Mouse (Mus musculus): Measurements from ENCODE around the gene Clybl. TPM values are rescaled to one million over a fixed set of nuclear protein-coding genes. Genes with fewer than 3 reads are reported as not detected.

Clybl gene
- total and polyA plus RNA-seq, 2 experiments = 15.3 to 23.4 TPM

DNA sequence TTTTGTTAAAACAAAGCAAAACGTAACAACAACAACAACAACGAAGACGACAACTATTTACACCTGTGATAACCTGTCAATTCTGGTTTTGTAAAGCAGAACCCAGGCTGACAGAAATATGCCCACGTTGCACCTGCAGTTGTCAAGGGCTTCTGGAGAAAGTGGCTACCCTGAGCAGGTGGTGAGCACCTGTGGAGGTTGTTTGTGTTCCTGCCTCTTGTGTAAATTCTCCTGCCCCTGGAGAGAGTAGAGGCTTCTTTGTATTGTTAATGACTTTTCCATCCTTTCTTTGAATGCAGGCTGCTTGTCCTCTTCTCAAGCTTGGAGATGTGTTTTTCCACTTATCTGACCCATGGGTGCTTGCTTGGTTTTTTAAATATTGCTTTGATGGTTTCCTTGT is 86.1 kb downstream of the Clybl start:
- H3K27me3 ChIP-seq (ENCODE audit: control insufficient read depth, insufficient read depth, low read length) = no peaks in the 10 kb centered on the region
- no peak for TF ChIP-seq POLR2A (IDR thresholded peaks at IDR 0.05; ENCODE audit: extremely low read depth, insufficient read depth, low read length)
- TF ChIP-seq CTCF (IDR thresholded peaks at IDR 0.05; ENCODE audit: low read depth, low read length) = no peak
- WGBS = 64% methylated on average over 4 of the region's 4 CpGs
- no peaks in the 10 kb centered on the region for H3K36me3 ChIP-seq (ENCODE audit: control insufficient read depth, insufficient read depth, low read length)
- no peak for DNase-seq (ENCODE audit: extremely low read depth, low read depth, low spot score)
- H3K9ac ChIP-seq (ENCODE audit: low read depth, low read length) = no peak overlapping the region
- H3K4me1 ChIP-seq (ENCODE audit: control insufficient read depth, insufficient read depth, low read length) = no peaks in the 10 kb centered on the region
- no peaks in the 10 kb centered on the region for H3K79me2 ChIP-seq (ENCODE audit: control insufficient read depth, insufficient read depth, low read length)
- no peak overlapping the region for H3K4me3 ChIP-seq (ENCODE audit: insufficient read depth, low read depth, low read length)
- no peak overlapping the region for H3K27ac ChIP-seq (replicated peaks; ENCODE audit: insufficient read depth, low read depth, low read length)

DNA sequence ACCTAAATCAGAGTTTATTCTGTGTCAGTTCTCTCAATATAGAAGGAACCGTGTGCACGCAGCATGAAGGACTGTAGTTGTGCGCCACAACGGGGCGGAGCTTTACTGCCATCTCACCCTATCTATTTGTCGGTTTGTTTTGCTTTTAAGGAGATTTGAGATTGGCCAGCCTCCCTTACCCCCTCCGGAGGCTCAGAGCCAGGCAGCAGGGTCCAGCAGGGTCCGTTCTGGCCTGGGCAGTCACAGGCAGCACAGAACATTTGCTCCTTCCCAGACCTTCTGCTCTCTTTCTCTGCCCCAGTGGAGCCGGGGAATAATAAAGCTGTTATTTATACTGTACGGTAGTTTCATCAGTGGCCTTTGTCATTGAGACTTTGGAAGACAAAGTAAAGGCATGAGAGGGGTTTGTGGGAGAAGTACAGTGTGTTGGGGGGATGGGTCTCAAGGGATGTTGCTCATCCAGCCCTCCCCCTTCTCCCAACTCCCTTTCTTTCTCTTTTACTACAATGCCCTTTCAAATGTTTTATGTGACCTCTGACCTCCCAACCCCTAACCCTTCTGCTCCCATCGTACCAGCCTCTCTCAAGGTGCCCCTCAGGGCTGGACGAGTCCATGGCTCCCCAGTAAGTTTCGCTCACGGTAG is 89.7 kb downstream of the Clybl start:
- 73% methylated on average over 14 of the region's 14 CpGs for WGBS
- Histone ChIP-seq H3K9ac (ENCODE audit: low read depth, low read length) (no peak overlapping the region), H3K79me2 (ENCODE audit: control insufficient read depth, insufficient read depth, low read length) (0 out of 2 replicates have a peak, but pooled peaks cover 3% of the 10 kb centered on the region), H3K36me3 (ENCODE audit: control insufficient read depth, insufficient read depth, low read length) (no peaks in the 10 kb centered on the region), H3K27ac (replicated peaks; ENCODE audit: insufficient read depth, low read depth, low read length) (no peak overlapping the region), H3K27me3 (ENCODE audit: control insufficient read depth, insufficient read depth, low read length) (no peaks in the 10 kb centered on the region), H3K4me1 (ENCODE audit: control insufficient read depth, insufficient read depth, low read length) (no peaks in the 10 kb centered on the region), H3K4me3 (ENCODE audit: insufficient read depth, low read depth, low read length) (no peak overlapping the region)
- TF ChIP-seq CTCF (IDR thresholded peaks at IDR 0.05; ENCODE audit: low read depth, low read length) = no peak
- TF ChIP-seq POLR2A (IDR thresholded peaks at IDR 0.05; ENCODE audit: extremely low read depth, insufficient read depth, low read length) = no peak
- no peak for DNase-seq (ENCODE audit: extremely low read depth, low read depth, low spot score)

DNA sequence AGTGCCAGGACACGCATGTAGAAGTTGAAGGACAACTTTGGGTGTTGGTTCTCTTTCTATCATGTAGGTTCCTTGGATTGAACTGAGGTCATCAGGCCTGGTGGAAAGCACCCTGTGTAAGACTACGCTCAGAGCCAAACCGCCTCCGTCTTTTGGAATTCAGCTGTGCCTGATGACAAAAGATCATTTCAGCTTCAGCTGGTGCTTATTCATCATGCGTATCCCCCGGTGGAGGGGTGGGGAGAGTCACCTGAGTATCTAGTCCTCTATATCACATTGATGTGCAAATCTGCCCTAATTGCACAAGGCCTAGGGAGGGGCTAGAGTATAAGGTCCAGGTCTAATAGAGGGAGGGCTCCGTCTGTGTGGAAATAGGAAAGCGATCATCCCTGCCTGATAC is 95.6 kb downstream of the Clybl start:
- H3K4me1 ChIP-seq (ENCODE audit: control insufficient read depth, insufficient read depth, low read length) = no peaks in the 10 kb centered on the region
- H3K36me3 ChIP-seq (ENCODE audit: control insufficient read depth, insufficient read depth, low read length) = no peaks in the 10 kb centered on the region
- DNase-seq (ENCODE audit: extremely low read depth, low read depth, low spot score) = no peak
- WGBS = 90% methylated on average over 8 of the region's 8 CpGs
- no peak overlapping the region for H3K4me3 ChIP-seq (ENCODE audit: insufficient read depth, low read depth, low read length)
- peaks cover 3% of the 10 kb centered on the region; the same call in 1 of the 2 replicates for H3K79me2 ChIP-seq (ENCODE audit: control insufficient read depth, insufficient read depth, low read length)
- no peak overlapping the region for H3K9ac ChIP-seq (ENCODE audit: low read depth, low read length)
- TF ChIP-seq CTCF (IDR thresholded peaks at IDR 0.05; ENCODE audit: low read depth, low read length) = no peak
- no peak for TF ChIP-seq POLR2A (IDR thresholded peaks at IDR 0.05; ENCODE audit: extremely low read depth, insufficient read depth, low read length)
- no peak overlapping the region for H3K27ac ChIP-seq (replicated peaks; ENCODE audit: insufficient read depth, low read depth, low read length)
- H3K27me3 ChIP-seq (ENCODE audit: control insufficient read depth, insufficient read depth, low read length) = no peaks in the 10 kb centered on the region

DNA sequence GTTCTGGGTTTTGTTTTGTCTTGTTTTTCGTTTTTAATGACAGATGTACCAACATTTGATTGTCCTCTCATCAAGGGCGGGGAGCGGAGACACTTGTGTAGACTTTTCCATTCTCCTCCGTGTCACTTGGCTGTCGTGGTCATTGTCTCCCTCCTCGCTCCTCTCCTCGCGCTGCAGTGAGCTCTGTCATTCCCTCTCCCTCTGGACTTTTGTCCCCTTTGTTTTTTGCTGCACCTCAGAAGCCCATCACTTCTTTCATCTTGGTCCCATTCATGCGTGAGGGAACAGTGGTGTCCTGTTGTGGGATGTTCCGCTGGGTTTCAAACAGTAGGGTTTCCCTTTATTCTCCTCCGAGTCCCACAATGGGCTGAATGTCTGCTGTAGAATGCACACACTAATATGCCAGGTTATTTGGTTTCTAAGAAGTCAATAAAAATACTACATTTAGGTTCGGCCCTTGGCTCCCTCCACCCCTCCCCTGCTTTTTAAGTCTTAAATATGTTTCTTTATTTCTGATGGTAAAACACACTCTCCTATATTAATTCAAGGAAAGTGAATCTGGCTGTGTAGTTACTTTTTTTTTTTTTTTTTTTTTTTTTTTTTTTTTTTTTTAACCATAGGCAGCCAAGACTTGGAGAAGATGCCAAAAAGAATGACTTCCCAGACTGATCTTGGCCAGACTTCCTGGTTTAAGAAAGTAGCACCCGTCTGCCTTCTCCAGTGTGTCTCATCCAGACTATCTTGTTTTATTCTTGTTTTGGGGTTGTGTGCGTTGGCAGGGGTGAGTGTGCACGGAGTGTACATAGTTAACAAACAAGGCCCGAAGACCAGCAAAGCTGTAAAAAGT is 98.2 kb downstream of the Clybl start:
- DNase-seq (ENCODE audit: extremely low read depth, low read depth, low spot score) = no peak
- TF ChIP-seq POLR2A (IDR thresholded peaks at IDR 0.05; ENCODE audit: extremely low read depth, insufficient read depth, low read length) (no peak), CTCF (IDR thresholded peaks at IDR 0.05; ENCODE audit: low read depth, low read length) (no peak)
- H3K9ac ChIP-seq (ENCODE audit: low read depth, low read length) = no peak overlapping the region
- H3K4me3 ChIP-seq (ENCODE audit: insufficient read depth, low read depth, low read length) = no peak overlapping the region
- H3K27ac ChIP-seq (replicated peaks; ENCODE audit: insufficient read depth, low read depth, low read length) = no peak overlapping the region
- H3K36me3 ChIP-seq (ENCODE audit: control insufficient read depth, insufficient read depth, low read length) = no peaks in the 10 kb centered on the region
- no peaks in the 10 kb centered on the region for H3K27me3 ChIP-seq (ENCODE audit: control insufficient read depth, insufficient read depth, low read length)
- H3K4me1 ChIP-seq (ENCODE audit: control insufficient read depth, insufficient read depth, low read length) = no peaks in the 10 kb centered on the region
- H3K79me2 ChIP-seq (ENCODE audit: control insufficient read depth, insufficient read depth, low read length) = no peaks in the 10 kb centered on the region; the same call in 1 of the 2 replicates
- WGBS = 88% methylated on average over 16 of the region's 16 CpGs

DNA sequence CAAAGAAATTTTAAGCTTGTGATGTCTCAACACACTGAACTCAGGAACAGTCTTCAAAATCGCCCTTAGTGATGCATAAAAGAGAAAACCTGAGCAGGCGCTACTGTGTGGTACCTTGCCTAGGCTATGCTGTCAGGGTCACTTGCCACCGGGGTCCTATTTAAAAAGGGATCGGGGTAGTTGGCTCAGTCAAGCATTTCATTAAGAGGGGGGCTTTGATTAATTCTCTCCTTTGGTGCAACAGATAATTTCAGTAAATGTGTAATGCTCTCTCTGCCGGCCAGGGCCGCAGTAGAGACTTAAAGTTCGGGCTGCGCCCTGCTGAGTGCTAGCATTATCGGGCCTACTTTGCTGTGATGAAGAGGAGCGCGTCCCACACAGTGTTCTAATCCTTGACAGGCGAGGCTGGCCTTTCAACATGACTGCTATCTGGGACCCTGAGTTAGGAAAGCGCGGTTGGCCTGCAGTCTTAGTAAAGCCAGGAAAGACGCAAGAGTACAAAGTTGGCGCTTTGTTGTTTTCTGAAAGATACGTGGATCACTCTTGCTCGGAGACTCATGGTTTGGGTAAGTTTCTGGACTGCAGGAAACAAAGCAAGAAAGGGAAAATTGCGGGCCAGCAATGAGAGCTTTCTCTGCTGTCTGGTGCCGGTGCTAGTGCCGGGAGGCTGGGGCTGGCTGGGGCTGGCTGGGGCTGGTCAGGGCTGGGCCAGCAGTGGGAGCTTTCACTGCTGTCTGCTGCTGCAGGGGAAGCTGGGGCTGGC is 99.0 kb downstream of the Clybl start:
- no peaks in the 10 kb centered on the region for H3K36me3 ChIP-seq (ENCODE audit: control insufficient read depth, insufficient read depth, low read length)
- no peaks in the 10 kb centered on the region; the same call in 1 of the 2 replicates for H3K79me2 ChIP-seq (ENCODE audit: control insufficient read depth, insufficient read depth, low read length)
- no peak overlapping the region for H3K4me3 ChIP-seq (ENCODE audit: insufficient read depth, low read depth, low read length)
- no peak overlapping the region for H3K9ac ChIP-seq (ENCODE audit: low read depth, low read length)
- H3K27ac ChIP-seq (replicated peaks; ENCODE audit: insufficient read depth, low read depth, low read length) = no peak overlapping the region
- no peak for TF ChIP-seq POLR2A (IDR thresholded peaks at IDR 0.05; ENCODE audit: extremely low read depth, insufficient read depth, low read length)
- no peak for TF ChIP-seq CTCF (IDR thresholded peaks at IDR 0.05; ENCODE audit: low read depth, low read length)
- no peaks in the 10 kb centered on the region for H3K4me1 ChIP-seq (ENCODE audit: control insufficient read depth, insufficient read depth, low read length)
- DNase-seq (ENCODE audit: extremely low read depth, low read depth, low spot score) = no peak
- no peaks in the 10 kb centered on the region for H3K27me3 ChIP-seq (ENCODE audit: control insufficient read depth, insufficient read depth, low read length)
- 78% methylated on average over 21 of the region's 21 CpGs for WGBS
